Mouse (Mus musculus) kidney, adult 2 months (tissue): Measurements from ENCODE around the gene Dcbld2.

Experiments
- CTCF ChIP-seq: fragments of 200-500 bp; conservative IDR thresholded peaks from 2 replicates; pipeline ENCODE4 v1.5.1; 2011; ENCODE audit warnings: low read depth, mild to moderate bottlenecking, control low read depth, low read length, moderate library complexity, mixed read lengths; ENCODE audit not compliant: insufficient read depth, insufficient read length
- POLR2A ChIP-seq: fragments of 200-500 bp; IDR thresholded peaks from one replicate; pipeline ENCODE4 v1.6.1; 2011; ENCODE audit warnings: low read depth, low read length, control low read depth

DNA sequence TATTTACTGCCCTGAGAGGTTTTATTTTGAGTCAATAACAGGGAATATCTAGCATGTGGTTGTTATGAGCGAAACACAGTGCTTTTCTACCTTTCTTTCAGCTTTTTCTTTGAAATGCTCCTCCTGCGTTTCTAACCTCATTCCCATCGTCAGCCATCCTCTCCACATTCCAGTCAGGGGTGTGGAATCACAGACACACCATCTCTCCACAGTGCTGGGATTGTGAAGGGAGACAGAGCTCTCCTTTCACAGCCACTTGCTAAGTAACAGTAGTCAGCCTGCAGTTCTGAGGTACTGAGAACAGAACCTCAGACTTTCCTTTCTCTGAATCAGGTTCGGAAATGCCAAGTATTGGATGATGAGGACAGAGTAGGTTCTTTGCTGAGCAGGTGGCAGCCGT lies 14.1 kb upstream of the Dcbld2 start:
- TF ChIP-seq CTCF (no peak), POLR2A (no peak)
